Mouse (Mus musculus) thymus, postnatal 10 days (tissue): ENCODE data around the gene Srl.
A peak's percentile ranks its signal among the peaks of the same experiment; 100 is the strongest.

Experiments
- DNase-seq, 2 experiments: peaks; one replicate each; pipeline ENCODE4 v3.0.0; 2021; ENCODE audit warnings: low spot score in 2 of 2

Gene Srl

DNA sequence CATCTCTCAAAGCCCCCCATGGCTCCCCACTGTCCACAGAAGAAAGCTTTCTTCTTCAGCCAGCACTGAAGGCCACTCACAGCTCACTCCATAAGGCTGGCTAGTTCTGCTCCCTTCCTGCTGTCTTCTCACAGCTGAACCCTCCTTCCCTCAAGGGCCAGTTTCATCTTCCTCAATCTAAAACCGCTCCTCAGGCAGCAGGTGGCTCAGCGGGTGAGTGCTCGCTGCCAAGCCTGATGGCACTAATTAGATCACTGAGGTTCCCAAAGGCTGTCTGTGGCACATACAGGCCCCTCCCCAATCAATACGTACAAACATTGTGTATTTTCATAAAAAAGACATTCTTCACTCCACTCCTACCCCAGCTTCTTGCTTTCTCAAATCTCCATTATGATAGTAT lies 22.5 kb downstream of the Srl start:
- no peak for DNase-seq

DNA sequence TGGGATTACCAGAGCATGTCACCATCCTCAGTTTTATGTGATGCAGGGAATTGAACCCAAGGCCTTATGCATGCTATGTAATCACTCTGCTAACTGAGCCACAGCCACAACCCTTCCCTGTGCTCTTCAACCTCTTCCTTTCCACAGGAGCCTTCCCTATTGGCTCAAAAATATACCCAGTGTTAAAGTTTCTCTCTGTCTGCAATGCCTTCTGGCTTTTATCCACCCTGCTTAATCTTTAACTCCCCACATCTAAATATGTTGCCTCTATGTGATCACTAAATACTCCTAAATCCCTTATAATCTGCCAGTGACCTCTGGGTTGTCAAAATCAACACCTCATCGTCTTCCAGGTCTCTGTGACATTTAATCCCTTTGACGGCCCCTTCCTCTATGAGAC lies 23.7 kb downstream of the Srl start:
- DNase-seq = no peak

DNA sequence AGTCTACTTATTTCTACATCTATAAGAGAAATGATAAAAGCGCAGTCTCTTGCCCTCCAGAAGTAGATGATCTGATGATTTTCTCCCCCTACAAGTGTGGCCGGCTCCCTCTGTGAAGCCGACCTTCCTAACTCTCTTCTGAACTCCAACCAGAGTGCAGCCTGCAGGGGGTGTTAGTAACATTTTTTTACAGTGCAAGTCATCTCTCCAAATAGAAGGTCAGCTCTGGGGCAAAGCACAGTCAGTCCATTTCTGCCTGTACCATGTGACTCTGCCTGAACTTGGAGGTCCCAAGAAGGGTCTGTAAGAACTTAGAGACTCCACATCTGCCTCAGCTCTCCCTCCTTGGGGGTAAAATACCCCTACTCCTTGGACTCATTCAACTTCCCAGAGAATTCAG lies 27.2 kb downstream of the Srl start:
- DNase-seq = no peak

DNA sequence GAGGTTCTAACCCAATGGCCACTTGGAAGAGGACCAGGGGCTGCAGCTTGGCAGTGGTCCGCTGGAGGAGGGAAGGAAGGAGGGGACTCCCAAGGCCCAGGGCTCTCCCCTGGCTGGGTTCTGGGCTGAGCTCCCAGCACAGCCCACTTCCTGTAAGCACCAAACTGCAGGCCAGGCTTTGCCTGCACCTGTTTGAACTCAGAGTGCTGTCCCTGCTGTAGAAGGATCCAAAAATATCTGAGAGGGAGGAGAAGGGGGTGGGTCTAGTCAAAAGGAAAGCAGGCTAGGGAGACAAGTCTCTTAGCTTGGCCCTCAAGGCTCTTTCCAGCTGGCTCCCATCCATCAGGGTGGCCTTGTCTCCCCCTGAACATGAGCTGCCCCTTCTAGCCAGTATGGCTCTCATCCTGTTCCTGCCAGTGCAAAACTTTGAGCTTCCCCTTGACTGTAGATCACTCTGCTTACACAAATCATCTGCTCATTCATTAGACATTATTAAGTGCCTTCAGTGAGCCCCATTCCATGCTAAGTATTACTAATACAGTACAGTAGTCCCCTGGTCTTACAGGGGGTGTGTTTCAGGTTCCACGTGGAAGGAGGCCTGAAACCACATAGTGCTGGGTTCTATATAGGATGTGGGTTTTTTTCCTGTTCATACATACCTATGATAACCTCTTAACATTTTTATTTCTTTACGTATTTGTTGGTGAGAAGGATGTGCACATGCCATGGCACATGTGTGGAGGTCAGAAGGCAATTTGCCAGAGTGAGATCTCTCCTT lies 28.8 kb downstream of the Srl start:
- peak; percentile 24 to 32 for DNase-seq

DNA sequence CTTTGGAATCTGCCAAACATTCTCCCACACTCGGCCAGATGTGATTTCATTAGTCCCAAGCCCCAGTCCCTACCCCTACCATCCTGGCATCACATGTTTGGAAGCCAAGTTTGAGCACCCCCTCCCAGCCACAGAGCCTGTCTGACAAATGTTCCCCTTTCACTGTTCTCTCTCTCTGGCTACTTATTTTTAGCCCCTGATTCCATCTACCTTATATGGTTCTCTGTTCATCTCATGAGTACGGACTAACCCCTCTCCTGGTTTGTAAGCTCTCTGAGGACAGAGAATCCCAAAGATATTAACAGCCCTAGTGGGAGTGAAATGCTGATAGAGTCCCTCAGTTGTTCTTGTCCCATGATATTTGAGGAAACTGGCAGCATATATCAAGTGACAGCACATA lies 30.2 kb downstream of the Srl start:
- no peak for DNase-seq

GRCm38 (mm10) chr16:4506181-4506580 lies 35.4 kb downstream of the Srl start:
- DNase-seq = no peak

DNA sequence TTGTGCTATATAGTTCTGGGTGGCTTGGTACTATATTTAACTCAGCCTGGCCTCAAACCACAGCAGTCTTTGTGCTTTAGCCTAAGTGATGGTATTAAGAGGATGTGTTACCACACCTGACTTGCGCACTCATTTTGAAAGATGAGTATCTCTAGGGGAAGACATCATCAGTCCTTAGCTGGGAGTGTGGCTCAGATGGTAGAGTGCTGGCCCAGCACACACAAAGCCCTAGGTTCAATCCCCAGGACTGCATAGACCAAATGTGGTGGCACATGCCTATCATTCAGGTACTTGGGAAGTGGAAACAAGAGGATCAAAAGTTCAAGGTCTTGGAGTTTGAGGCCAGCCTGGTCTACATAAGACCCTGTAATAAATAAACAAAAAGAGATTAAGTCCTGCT lies 38.1 kb downstream of the Srl start:
- no peak for DNase-seq

DNA sequence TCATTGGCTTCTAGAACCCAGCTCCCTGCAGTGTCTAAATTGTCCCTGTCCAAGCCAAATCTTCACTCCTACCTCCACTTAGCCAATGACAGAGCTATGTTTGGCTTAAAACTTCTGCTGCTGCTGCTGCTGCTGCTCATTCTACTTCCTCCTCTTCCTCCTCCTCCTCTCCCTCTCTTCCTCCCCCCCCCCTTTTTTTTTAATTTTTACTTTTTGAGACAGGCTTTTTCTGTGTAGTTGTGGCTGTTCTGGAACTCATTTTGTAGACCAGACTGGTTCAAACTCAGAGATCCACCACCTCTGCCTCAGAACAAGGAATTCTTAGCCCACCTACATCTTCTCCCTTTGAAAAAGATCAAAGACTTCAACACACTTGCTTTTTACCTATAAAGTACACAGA lies 39.0 kb downstream of the Srl start:
- no peak for DNase-seq

- DNase-seq = no peak
These were observed 39.9 kb downstream of the Srl start for GRCm38 (mm10) chr16:4501703-4502102.

DNA sequence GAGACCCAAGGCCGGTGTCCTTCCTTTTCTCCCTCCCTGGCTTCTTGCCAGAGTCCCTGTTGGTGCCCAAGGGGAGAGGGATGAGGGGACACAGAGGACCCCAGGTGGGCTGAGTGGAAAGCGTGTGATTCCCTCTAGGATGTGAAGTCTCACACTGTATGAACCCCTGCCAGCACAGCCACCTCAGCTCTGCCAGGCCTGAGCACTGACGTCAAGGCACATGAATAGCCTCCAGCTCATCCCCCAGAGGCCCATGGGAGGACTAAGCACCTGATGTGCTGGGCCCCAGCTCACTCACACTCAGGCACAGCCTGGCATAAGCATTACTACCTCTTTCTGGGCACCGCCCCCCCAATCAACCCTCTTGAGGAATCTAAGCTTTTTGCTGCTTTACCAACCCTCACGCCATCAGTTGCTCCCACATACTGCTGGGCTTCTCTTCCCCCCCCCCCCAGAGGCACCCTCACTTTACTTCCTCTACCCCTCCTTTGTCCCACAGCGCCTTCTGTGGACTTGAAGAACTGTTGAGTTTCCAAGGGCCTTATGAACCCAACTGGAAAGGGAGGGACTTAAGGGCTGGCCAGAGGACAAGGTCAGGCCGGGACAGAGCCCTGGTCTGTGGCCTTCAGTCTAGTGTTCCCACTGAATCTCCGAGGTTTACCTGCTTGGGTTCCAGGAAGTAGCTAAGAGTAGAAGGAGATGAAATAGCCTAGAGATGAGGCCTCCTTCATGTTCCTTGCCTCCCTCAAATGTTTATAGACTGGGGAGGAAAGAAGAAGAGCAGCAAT lies 40.8 kb downstream of the Srl start:
- DNase-seq = no peak

DNA sequence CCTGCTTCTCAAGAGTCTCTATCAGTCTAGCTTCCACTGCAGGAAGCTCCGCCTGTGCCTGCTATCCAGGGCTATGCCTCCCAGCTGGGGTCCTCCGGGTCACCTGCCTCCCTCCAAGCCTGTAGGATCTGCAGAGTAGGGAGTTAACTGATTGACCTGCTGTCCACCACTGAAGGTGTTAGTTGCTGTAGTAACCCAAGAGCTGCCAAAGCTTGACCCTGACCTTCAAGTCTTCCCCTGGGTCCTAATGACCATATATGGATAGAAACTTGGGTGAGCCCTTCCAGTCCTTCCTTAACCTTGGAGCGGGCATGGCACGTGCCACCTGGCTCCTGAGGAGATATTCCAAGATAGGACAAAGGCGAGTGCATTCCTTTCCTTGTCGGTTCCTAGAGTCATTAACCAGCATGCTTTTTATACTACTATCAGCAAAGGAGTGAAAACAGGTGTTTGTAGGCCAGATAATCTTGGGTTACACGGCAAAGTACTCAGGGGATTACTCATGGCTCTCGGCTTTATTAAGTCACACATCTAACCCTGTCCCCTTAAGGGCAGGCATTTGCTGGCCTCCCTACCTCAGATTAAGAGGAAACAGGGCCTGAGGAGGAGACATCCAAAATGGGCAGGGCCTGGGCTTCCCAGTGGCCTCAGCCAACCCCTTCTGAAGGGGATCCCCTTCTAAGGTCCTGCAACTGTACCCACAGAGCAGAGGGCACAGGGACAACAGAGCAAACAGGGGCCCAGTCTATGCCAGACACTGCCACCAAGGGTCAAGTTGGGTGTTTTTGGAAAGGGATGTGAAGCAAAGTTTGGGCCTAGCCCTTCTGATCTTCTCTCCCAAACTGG lies 43.6 kb downstream of the Srl start:
- no peak for DNase-seq

- DNase-seq = no peak
These were observed 45.1 kb downstream of the Srl start for GRCm38 (mm10) chr16:4496470-4496869.

DNA sequence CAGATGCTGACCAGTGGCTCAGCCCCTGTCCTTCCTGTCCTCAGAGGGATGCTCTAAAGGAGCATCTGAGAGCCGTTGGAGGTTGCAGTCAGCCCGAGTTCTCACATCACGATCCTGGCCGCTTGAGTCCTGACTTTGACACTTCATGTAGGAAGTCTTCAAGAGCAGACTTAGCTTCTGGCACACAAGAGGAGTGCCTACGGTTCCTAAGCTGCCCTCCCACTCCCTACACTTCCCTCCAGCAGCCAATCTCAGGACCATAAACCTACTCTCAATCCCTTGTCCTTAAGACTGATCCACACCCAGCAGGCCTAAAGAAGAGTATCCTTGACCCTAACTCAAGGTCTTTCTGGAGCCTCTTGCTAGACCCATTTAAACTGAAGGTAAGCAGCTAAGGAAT lies 45.8 kb downstream of the Srl start:
- peak; percentile 38 to 43 for DNase-seq

DNA sequence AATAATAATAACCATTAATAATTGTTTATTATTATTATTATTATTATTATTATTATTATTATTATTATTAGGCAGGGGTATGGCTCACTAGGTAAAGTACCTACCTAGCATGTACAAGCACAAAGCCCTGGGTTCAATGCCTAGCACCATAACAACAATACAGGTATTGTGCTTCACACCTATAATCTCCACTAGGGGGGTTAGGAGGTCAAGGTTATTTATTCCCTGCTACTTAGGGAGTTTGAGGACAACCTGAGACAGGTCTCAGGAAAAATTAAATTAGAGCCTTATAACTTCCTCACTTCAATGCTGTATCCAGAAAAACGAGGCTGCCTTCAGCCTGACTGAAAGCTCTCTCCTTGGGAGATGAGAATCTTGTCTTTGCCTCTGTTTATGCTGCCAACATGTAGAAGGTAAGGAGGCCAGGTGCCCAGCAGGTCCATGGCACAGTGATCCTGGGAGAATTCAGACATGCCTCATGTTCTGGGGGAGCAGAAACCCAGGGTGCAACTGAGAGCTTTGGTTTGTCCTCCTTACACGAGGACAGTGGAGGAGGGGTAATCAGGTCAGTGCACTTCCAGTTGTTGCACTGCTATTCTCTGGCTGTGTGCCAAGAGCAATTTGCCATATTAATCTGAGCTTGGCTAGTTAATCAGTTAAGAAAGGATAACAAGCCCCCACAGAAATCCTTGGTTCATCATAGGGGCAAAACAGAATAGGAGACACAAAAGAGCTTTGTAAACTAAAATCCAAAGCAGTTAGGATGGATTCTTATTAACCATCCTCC lies 48.6 kb downstream of the Srl start:
- DNase-seq = no peak

GRCm38 (mm10) chr16:4489114-4489624 lies 52.4 kb downstream of the Srl start:
- peak; percentile 55 to 87 for DNase-seq

DNA sequence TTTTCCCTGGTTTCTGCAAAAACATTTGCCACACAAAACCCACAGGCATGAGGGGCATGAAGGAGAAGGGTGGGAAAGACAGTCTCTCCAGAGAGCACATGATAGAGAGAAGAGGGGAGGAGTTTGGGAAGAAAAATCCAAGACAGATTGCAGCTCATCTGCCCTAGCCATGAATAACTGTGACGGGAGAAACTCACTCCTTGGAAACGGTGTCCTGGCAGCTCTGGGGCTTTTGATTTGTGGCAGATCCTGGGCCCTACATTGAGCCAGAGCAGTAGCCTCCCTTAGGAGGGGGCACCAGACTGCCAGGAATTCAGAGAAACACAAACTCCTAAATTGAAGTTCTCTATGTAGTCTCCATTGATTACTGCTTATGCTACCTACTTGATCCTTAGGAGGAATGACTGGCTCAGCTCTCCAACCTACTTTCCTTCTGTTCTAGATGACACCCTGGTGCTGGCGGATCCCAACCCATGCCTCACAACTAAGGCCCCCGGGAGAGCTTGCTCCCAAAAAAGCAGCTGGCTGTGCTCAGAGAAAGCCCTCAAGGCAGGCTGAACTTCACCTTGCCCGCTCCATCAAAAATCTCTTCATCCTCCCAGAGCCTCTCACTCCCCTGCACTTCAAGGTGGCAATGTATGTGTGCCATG lies 60.9 kb downstream of the Srl start:
- DNase-seq = no peak

GRCm38 (mm10) chr16:4477591-4478215 lies 63.9 kb downstream of the Srl start:
- DNase-seq = no peak

DNA sequence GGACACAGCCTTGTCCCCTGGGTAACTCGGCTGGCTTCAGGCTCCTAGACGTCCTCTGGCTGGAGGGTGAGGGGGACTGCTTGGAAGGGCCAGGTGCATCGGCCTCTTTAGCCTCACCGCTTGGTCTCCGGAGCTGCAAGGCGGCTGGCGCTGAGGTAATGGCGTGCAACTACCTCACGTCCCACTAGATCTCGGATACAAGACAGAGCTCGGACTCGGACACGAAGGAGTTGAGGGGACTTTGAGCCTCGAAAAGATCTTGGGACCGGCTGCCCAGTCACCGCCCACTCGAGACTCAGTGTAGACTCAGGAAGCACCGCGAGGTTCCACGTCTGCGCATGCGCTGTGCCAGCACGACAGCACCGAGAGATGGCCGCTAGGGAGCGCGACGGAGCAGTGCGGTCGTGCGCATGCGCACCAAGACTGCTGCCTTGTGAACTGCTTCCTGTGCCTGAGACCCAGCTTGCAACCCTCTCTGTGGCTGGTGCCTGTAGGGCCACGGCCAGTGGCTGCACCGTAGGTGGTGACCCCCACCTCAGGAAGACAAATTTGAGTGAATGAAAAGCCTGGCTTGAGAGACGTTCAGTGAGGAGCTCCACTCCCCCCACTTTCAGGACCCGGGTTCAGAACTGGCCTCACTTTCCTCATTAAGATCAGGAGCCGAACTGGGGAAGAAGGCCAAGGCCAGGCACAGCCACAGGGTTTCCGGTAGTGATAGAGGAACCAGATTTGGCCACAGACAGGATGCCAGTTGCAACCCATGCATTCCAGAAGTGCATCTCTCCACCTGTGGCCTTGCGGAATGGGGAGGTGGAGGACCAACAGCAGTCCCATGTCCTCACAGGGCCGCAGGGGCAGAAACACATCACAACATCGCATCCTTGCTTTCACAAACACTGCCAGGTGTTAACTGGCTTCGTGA lies 66.5 kb downstream of the Srl start:
- peak; percentile 89 to 97 for DNase-seq
